Mouse (Mus musculus) B cell, adult 62 days (primary cell): Measurements from ENCODE around the gene Gm2075. TPM values are rescaled to one million over a fixed set of nuclear protein-coding genes. Genes with fewer than 3 reads are reported as not detected.

Experiments
- total RNA-seq: library from RNA; stranded (reverse); gene quantifications from 4 replicates; pipeline ENCODE4 v1.2.4, GENCODE M21; 2023

The Gm2075 gene
- total RNA-seq: not detected in 4 replicates

GRCm38 (mm10) chr12:88011548-88011947 lies at the start of gene Gm2075:
Gm2075 (plus strand) TSS chr12:88011848.

GRCm38 (mm10) chr12:88018671-88019070 lies 7.0 kb downstream of the Gm2075 start, which contains the start of gene Gm6803:
Gm6803 (minus strand) TSS chr12:88018771.

DNA sequence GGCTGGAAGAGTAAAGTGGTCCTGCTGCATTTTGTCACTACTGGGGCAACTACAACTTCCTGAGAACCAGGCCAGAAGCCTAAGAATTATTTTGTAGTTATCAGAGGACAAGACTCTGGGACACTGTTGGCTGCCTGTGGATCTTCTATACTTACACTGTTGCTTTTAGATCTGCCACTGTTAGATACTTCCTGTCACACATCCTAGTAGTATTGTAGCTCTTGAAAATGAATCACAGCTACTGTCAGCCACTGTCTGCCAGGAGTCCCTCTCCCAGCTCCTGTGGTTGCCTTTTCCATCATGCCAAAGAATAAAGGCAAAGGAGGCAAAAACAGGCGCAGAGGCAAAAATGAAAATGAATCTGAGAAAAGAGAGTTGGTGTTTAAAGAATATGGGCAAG lies 15.1 kb downstream of the Gm2075 start, which contains the start of gene Gm2056:
Gm2056 (plus strand) TSS at position 301 of the 400 bp plus-strand sequence.

Other genes starting within 250 kb of the Gm2075 start
- not detected in 4 replicates for gene Gm21319, start 236.1 kb upstream of the Gm2075 start, total RNA-seq
- gene Gm21936, start 216.3 kb upstream of the Gm2075 start, total RNA-seq: not detected in 4 replicates
- not detected in 4 replicates for gene BB287469, start 195.3 kb upstream of the Gm2075 start, total RNA-seq
- gene Gm2001, start 169.5 kb upstream of the Gm2075 start, total RNA-seq: not detected in 4 replicates
- not detected in 4 replicates for gene Gm2016, start 137.8 kb upstream of the Gm2075 start, total RNA-seq
- not detected in 4 replicates for gene Gm2022, start 116.5 kb upstream of the Gm2075 start, total RNA-seq
- not detected in 4 replicates for gene Gm2035, start 92.0 kb upstream of the Gm2075 start, total RNA-seq
- not detected in 4 replicates for gene Gm2042, start 57.8 kb upstream of the Gm2075 start, total RNA-seq
- not detected in 4 replicates for gene Gm6803, start 6.9 kb downstream of the Gm2075 start, total RNA-seq
- not detected in 4 replicates for gene Gm2056, start 15.2 kb downstream of the Gm2075 start, total RNA-seq
- gene Gm16368, start 71.8 kb downstream of the Gm2075 start, total RNA-seq: not detected in 4 replicates
- not detected in 4 replicates for gene Gm10436, start 170.3 kb downstream of the Gm2075 start, total RNA-seq
- gene Gm8332, start 238.3 kb downstream of the Gm2075 start, total RNA-seq: not detected in 4 replicates